Mouse (Mus musculus): ENCODE data around the gene Plekho1. TPM values are rescaled to one million over a fixed set of nuclear protein-coding genes. Genes with fewer than 3 reads are reported as not detected.
A peak's percentile ranks its signal among the peaks of the same experiment; 100 is the strongest.

The Plekho1 gene
- total and polyA plus RNA-seq, 3 experiments = 22.3 to 24.6 (median 23.4) TPM

DNA sequence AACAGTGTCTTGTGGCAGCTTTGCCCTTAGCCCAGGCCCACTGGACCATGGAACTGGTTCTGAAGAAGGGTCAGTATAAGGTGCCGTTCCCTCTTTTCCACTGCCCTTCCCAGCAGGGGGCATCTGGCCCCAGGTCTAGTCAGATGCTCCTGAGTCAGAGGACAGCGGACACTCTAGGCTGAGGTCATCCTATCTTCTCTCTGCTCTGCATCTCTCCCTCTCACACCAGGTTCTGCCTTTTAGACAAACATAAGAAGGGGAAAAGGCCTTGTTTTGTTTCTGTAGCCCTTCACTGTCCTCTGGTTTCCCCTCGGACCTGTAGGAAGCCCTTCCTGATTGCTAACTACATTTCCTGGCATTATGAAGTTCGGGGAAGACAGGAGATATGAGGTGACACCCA, 1.9 kb downstream of the Plekho1 start:
- peak overlapping the region; percentile 93; the same call in 1 of the 2 replicates for H3K9ac ChIP-seq (ENCODE audit: insufficient read depth, low read depth)
- H3K4me1 ChIP-seq (ENCODE audit: control insufficient read depth in 1 of 2, insufficient read depth in 2 of 2) = peaks cover 33 to 75% of the 10 kb centered on the region in 2 experiments
- peaks cover 20 to 30% of the 10 kb centered on the region in 2 experiments for H3K36me3 ChIP-seq (replicated peaks in 1 of 2; ENCODE audit: control insufficient read depth in 1 of 2, insufficient read depth in 1 of 2, low read length in 1 of 2)
- dilution Hi-C loops (cut with MboI; ENCODE audit: extremely low pct_ligation_motif_present, extremely low pct_unique_long_range_greater_than_20kb, low sequenced_read_pairs) = no loop called here
- H3K79me2 ChIP-seq (replicated peaks; ENCODE audit: control insufficient read depth, extremely low read depth, insufficient read depth, poor library complexity, severe bottlenecking) = peaks cover 7% of the 10 kb centered on the region; the same call in 1 of the 2 replicates
- peak overlapping the region; percentile 84 for H3K4me2 ChIP-seq (ENCODE audit: insufficient read depth, low read depth, poor library complexity, severe bottlenecking)
- peaks cover 4% of the 10 kb centered on the region for H3K27me3 ChIP-seq (replicated peaks)
- H3K9me3 ChIP-seq (replicated peaks; ENCODE audit: low read length) = no peaks in the 10 kb centered on the region
- no peak for DNase-seq (ENCODE audit: extremely low read depth)
- peak overlapping the region in 2 of 3 experiments; percentile 69 to 82 for H3K4me3 ChIP-seq (replicated peaks in 1 of 3; ENCODE audit: low read depth in 2 of 3, low read length in 2 of 3, poor library complexity in 1 of 3)
- H3K27ac ChIP-seq (ENCODE audit: insufficient read depth, low read depth) = 0 out of 2 replicates have a peak overlapping the region, but pooled peaks have one; percentile 13
- in situ Hi-C loops (cut with MboI; ENCODE audit: low pct_ligation_motif_present, low pct_unique_long_range_greater_than_20kb, low sequenced_read_pairs) = loop anchor here (5.0 kb wide), 1 partner anchor 48 kb away; no protein-coding TSS in a partner anchor
- peak; percentile 21; the same call in 1 of the 2 replicates for TF ChIP-seq SMC3 (IDR thresholded peaks at IDR 0.05; ENCODE audit: low read depth, low read length)
- TF ChIP-seq POLR2AphosphoS2 (IDR thresholded peaks at IDR 0.05; ENCODE audit: low read depth, low read length) = no peak
- TF ChIP-seq ZMIZ1 (IDR thresholded peaks at IDR 0.05; ENCODE audit: low read depth, low read length) = no peak
- peak in 1 of 2 experiments; percentile 46; a peak in 2 of 4 replicates for TF ChIP-seq CTCF (conservative IDR thresholded peaks at IDR 0.05 in 1 of 2, IDR thresholded peaks at IDR 0.05 in 1 of 2; ENCODE audit: low read depth in 2 of 2, low read length in 2 of 2)
- no peak for TF ChIP-seq MAX (IDR thresholded peaks at IDR 0.05; ENCODE audit: low read length)
- TF ChIP-seq USF1 (IDR thresholded peaks at IDR 0.05; ENCODE audit: low read depth, low read length) = no peak
- TF ChIP-seq TBP (conservative IDR thresholded peaks at IDR 0.05; ENCODE audit: low read depth, low read length) = no peak
- TF ChIP-seq MAZ (IDR thresholded peaks at IDR 0.05; ENCODE audit: low read depth, low read length) = 0 out of 2 replicates have a peak, but pooled peaks have one; percentile 20
- TF ChIP-seq RAD21 (IDR thresholded peaks at IDR 0.05; ENCODE audit: low read depth, low read length) = peak; percentile 15
- 0 out of 2 replicates have a peak, but pooled peaks have one; percentile 10 for TF ChIP-seq KAT2A (IDR thresholded peaks at IDR 0.05; ENCODE audit: insufficient replicate concordance, low read length)
- TF ChIP-seq POLR2A (IDR thresholded peaks at IDR 0.05; ENCODE audit: low read depth, low read length) = no peak
- TF ChIP-seq SIN3A (IDR thresholded peaks at IDR 0.05; ENCODE audit: low read length) = peak; percentile 59
- no peak for TF ChIP-seq CHD1 (IDR thresholded peaks at IDR 0.05; ENCODE audit: low read depth, low read length)
- no peak for TF ChIP-seq MEF2A (IDR thresholded peaks at IDR 0.05; ENCODE audit: borderline replicate concordance, low read depth, low read length)
- TF ChIP-seq ELF1 (IDR thresholded peaks at IDR 0.05; ENCODE audit: low read depth, low read length) = no peak

DNA sequence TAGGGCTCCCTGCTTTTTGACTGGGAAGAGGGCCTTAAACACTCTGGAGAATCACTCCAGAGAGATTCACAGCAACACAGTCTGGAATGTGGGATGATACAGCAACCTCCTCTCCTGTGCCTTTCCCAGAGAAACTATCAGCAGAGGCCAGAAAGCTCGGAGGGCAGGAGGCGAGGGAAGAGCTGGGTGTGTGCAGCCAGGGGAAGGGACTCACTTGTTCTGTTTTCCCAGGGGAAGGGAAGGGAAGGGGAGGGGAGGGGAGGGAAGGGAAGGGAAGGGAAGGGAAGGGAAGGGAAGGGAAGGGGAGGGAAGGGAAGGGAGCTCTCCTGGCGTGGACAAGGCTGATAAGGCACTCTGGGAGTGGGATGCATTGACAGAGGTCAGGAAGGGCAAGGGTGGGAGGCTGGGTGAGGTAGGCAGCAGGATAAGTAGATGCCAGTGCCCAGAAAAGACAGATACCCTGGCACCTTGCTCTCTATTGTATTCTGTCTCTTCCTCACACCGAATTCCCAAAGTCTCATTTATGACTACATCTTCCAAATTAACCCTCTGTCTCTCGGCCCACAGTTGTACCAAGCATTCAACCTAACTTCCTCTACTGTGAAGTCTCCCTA, 2.7 kb downstream of the Plekho1 start:
- in situ Hi-C loops (cut with MboI; ENCODE audit: low pct_ligation_motif_present, low pct_unique_long_range_greater_than_20kb, low sequenced_read_pairs) (loop anchor here (5.0 kb wide), 1 partner anchor 49 kb away; no protein-coding TSS in a partner anchor), dilution Hi-C loops (cut with MboI; ENCODE audit: extremely low pct_ligation_motif_present, extremely low pct_unique_long_range_greater_than_20kb, low sequenced_read_pairs) (no loop called here)
- Histone ChIP-seq H3K27me3 (replicated peaks) (peaks cover 4% of the 10 kb centered on the region), H3K9me3 (replicated peaks; ENCODE audit: low read length) (no peaks in the 10 kb centered on the region), H3K4me2 (ENCODE audit: insufficient read depth, low read depth, poor library complexity, severe bottlenecking) (no peak overlapping the region), H3K4me1 (ENCODE audit: control insufficient read depth in 1 of 2, insufficient read depth in 2 of 2) (peaks cover 36 to 83% of the 10 kb centered on the region in 2 experiments), H3K79me2 (replicated peaks; ENCODE audit: control insufficient read depth, extremely low read depth, insufficient read depth, poor library complexity, severe bottlenecking) (peaks cover 7% of the 10 kb centered on the region; the same call in 1 of the 2 replicates), H3K4me3 (replicated peaks in 1 of 3; ENCODE audit: low read depth in 2 of 3, low read length in 2 of 3, poor library complexity in 1 of 3) (no peak overlapping the region), H3K27ac (ENCODE audit: insufficient read depth, low read depth) (no peak overlapping the region), H3K9ac (ENCODE audit: insufficient read depth, low read depth) (no peak overlapping the region), H3K36me3 (replicated peaks in 1 of 2; ENCODE audit: control insufficient read depth in 1 of 2, insufficient read depth in 1 of 2, low read length in 1 of 2) (peaks cover 22 to 35% of the 10 kb centered on the region in 2 experiments)
- no peak for DNase-seq (ENCODE audit: extremely low read depth)
- TF ChIP-seq HCFC1 (IDR thresholded peaks at IDR 0.05; ENCODE audit: low read depth, low read length) (no peak), USF2 (conservative IDR thresholded peaks at IDR 0.05; ENCODE audit: low read depth, low read length) (no peak), RAD21 (IDR thresholded peaks at IDR 0.05; ENCODE audit: low read depth, low read length) (no peak), ZC3H11A (IDR thresholded peaks at IDR 0.05; ENCODE audit: low read depth, low read length) (no peak), MAZ (IDR thresholded peaks at IDR 0.05; ENCODE audit: low read depth, low read length) (no peak), JUND (conservative IDR thresholded peaks at IDR 0.05; ENCODE audit: low read depth, low read length) (no peak), SIN3A (IDR thresholded peaks at IDR 0.05; ENCODE audit: low read length) (no peak), MEF2A (IDR thresholded peaks at IDR 0.05; ENCODE audit: borderline replicate concordance, low read depth, low read length) (no peak), IRF4 (IDR thresholded peaks at IDR 0.05; ENCODE audit: low read depth, low read length) (no peak), ELF1 (IDR thresholded peaks at IDR 0.05; ENCODE audit: low read depth, low read length) (no peak), EP300 (IDR thresholded peaks at IDR 0.05; ENCODE audit: low read length) (no peak), ZKSCAN1 (IDR thresholded peaks at IDR 0.05; ENCODE audit: borderline replicate concordance, low read depth, low read length) (no peak), E2F4 (IDR thresholded peaks at IDR 0.05; ENCODE audit: insufficient replicate concordance, low read depth, low read length) (no peak), MXI1 (IDR thresholded peaks at IDR 0.05; ENCODE audit: low read depth, low read length) (no peak), TBP (conservative IDR thresholded peaks at IDR 0.05; ENCODE audit: low read depth, low read length) (no peak), RCOR1 (conservative IDR thresholded peaks at IDR 0.05; ENCODE audit: low read depth, low read length) (no peak), NELFE (IDR thresholded peaks at IDR 0.05; ENCODE audit: low read depth, low read length) (no peak)

All from CH12.LX (cell line).